Mouse (Mus musculus): Measurements from ENCODE around the gene Fshr.

Fshr gene

GRCm38 (mm10) chr17:89032981-89033380 is 167.5 kb downstream of the Fshr start:
- DNase-seq (ENCODE audit: low read depth) = no peak

GRCm38 (mm10) chr17:89019518-89019917 is 181.0 kb downstream of the Fshr start:
- DNase-seq (ENCODE audit: low read depth) = no peak

- no peak for DNase-seq (ENCODE audit: low read depth)
Measured at GRCm38 (mm10) chr17:89017002-89017401, 183.5 kb downstream of the Fshr start.

GRCm38 (mm10) chr17:89013691-89014090 is 186.8 kb downstream of the Fshr start:
- DNase-seq (ENCODE audit: low read depth) = no peak

- no peak for DNase-seq (ENCODE audit: low read depth)
Measured at GRCm38 (mm10) chr17:89009117-89009516, 191.4 kb downstream of the Fshr start.

GRCm38 (mm10) chr17:89008680-89009079 is 191.8 kb downstream of the Fshr start:
- no peak for DNase-seq (ENCODE audit: low read depth)

GRCm38 (mm10) chr17:89005959-89006358 is 194.5 kb downstream of the Fshr start:
- no peak for DNase-seq (ENCODE audit: low read depth)

- DNase-seq (ENCODE audit: low read depth) = no peak
Measured at GRCm38 (mm10) chr17:88999907-89000306, 200.6 kb downstream of the Fshr start.

GRCm38 (mm10) chr17:88998243-88998642 is 202.2 kb downstream of the Fshr start:
- no peak for DNase-seq (ENCODE audit: low read depth)

GRCm38 (mm10) chr17:88991238-88991637 is 209.2 kb downstream of the Fshr start:
- no peak for DNase-seq (ENCODE audit: low read depth)

GRCm38 (mm10) chr17:88980708-88981355 is 219.6 kb downstream of the Fshr start:
- DNase-seq (ENCODE audit: low read depth) = no peak

- no peak for DNase-seq (ENCODE audit: low read depth)
Measured at GRCm38 (mm10) chr17:88974538-88974937, 225.9 kb downstream of the Fshr start.

- no peak for DNase-seq (ENCODE audit: low read depth)
Measured at GRCm38 (mm10) chr17:88966028-88966427, 234.4 kb downstream of the Fshr start.

GRCm38 (mm10) chr17:88954011-88954410 is 246.5 kb downstream of the Fshr start:
- DNase-seq (ENCODE audit: low read depth) = peak; percentile 13

GRCm38 (mm10) chr17:88938153-88938681 is 262.3 kb downstream of the Fshr start:
- no peak for DNase-seq (ENCODE audit: low read depth)

GRCm38 (mm10) chr17:88937341-88938152 is 262.9 kb downstream of the Fshr start:
- DNase-seq (ENCODE audit: low read depth) = no peak

- DNase-seq (ENCODE audit: low read depth) = no peak
Measured at GRCm38 (mm10) chr17:88936941-88937340, 263.5 kb downstream of the Fshr start.

All from c-Kit-positive CD71-negative TER-119-negative erythroid progenitor cells, embryonic 14.5 days (primary cell).